Mouse (Mus musculus): ENCODE results near the gene Pla2g2c. TPM values are rescaled to one million over a fixed set of nuclear protein-coding genes. Genes with fewer than 3 reads are reported as not detected.

Pla2g2c gene
- polyA plus RNA-seq, 1 experiment, result not detected

- peaks cover 4% of the 10 kb centered on the region for H3K27me3 ChIP-seq (ENCODE audit: control insufficient read depth, insufficient read depth, insufficient read length)
- no peak overlapping the region for H3ac ChIP-seq (ENCODE audit: control insufficient read depth, insufficient read length)
- no peak overlapping the region for H3K4me2 ChIP-seq (ENCODE audit: low read depth)
- no peak for TF ChIP-seq MAX (IDR thresholded peaks at IDR 0.05; ENCODE audit: low read depth)
- no peak for TF ChIP-seq SRF (IDR thresholded peaks at IDR 0.05; ENCODE audit: control insufficient read depth, insufficient read length, low read depth)
- TF ChIP-seq MYOG (IDR thresholded peaks at IDR 0.05; ENCODE audit: control insufficient read depth in 1 of 3, insufficient read depth in 1 of 3, insufficient read length in 2 of 3, low read depth in 2 of 3), result no peak
- no peak for TF ChIP-seq POLR2A (IDR thresholded peaks at IDR 0.05; ENCODE audit: insufficient read length, low read depth)
- no peak for TF ChIP-seq USF1 (IDR thresholded peaks at IDR 0.05; ENCODE audit: low read depth)
- no peak for TF ChIP-seq TCF3 (IDR thresholded peaks at IDR 0.05; ENCODE audit: insufficient read length, low read depth)
- TF ChIP-seq CEBPB (IDR thresholded peaks at IDR 0.05; ENCODE audit: insufficient read depth, poor library complexity, severe bottlenecking), result no peak
- TF ChIP-seq MYOD1 (IDR thresholded peaks at IDR 0.05; ENCODE audit: control insufficient read depth in 1 of 3, insufficient read length in 2 of 3, low read depth in 2 of 3), result no peak
- TF ChIP-seq REST (IDR thresholded peaks at IDR 0.05; ENCODE audit: insufficient read depth, insufficient read length), result no peak
- TF ChIP-seq E2F4 (IDR thresholded peaks at IDR 0.05; ENCODE audit: insufficient read depth), result no peak
- no peaks in the 10 kb centered on the region for H3K36me3 ChIP-seq (ENCODE audit: control insufficient read depth, insufficient read depth)
- H3K4me3 ChIP-seq, result no peak overlapping the region
- H3K79me2 ChIP-seq (ENCODE audit: control insufficient read depth, insufficient read depth), result no peaks in the 10 kb centered on the region
Measured at GRCm38 (mm10) chr4:138752603-138753002, 28.0 kb downstream of the Pla2g2c start.

GRCm38 (mm10) chr4:138753608-138754007 lies 29.0 kb downstream of the Pla2g2c start:
- H3ac ChIP-seq (ENCODE audit: control insufficient read depth, insufficient read length), result no peak overlapping the region
- TF ChIP-seq MYOD1 (IDR thresholded peaks at IDR 0.05; ENCODE audit: control insufficient read depth in 1 of 3, insufficient read length in 2 of 3, low read depth in 2 of 3), result no peak
- TF ChIP-seq REST (IDR thresholded peaks at IDR 0.05; ENCODE audit: insufficient read depth, insufficient read length), result no peak
- TF ChIP-seq SRF (IDR thresholded peaks at IDR 0.05; ENCODE audit: control insufficient read depth, insufficient read length, low read depth), result no peak
- no peak for TF ChIP-seq TCF12 (IDR thresholded peaks at IDR 0.05; ENCODE audit: insufficient read depth, poor library complexity, severe bottlenecking)
- no peak for TF ChIP-seq CEBPB (IDR thresholded peaks at IDR 0.05; ENCODE audit: insufficient read depth, poor library complexity, severe bottlenecking)
- TF ChIP-seq MYOG (IDR thresholded peaks at IDR 0.05; ENCODE audit: control insufficient read depth in 1 of 3, insufficient read depth in 1 of 3, insufficient read length in 2 of 3, low read depth in 2 of 3), result no peak
- TF ChIP-seq MAX (IDR thresholded peaks at IDR 0.05; ENCODE audit: low read depth), result no peak
- no peak for TF ChIP-seq POLR2A (IDR thresholded peaks at IDR 0.05; ENCODE audit: insufficient read length, low read depth)
- no peak for TF ChIP-seq POLR2AphosphoS2 (IDR thresholded peaks at IDR 0.05; ENCODE audit: insufficient read length, low read depth)
- no peak for TF ChIP-seq TCF3 (IDR thresholded peaks at IDR 0.05; ENCODE audit: insufficient read length, low read depth)
- no peak for TF ChIP-seq USF1 (IDR thresholded peaks at IDR 0.05; ENCODE audit: low read depth)
- no peak for TF ChIP-seq E2F4 (IDR thresholded peaks at IDR 0.05; ENCODE audit: insufficient read depth)
- H3K4me3 ChIP-seq, result no peak overlapping the region
- peaks cover 4% of the 10 kb centered on the region for H3K27me3 ChIP-seq (ENCODE audit: control insufficient read depth, insufficient read depth, insufficient read length)
- H3K36me3 ChIP-seq (ENCODE audit: control insufficient read depth, insufficient read depth), result no peaks in the 10 kb centered on the region
- H3K79me2 ChIP-seq (ENCODE audit: control insufficient read depth, insufficient read depth), result no peaks in the 10 kb centered on the region
- no peak overlapping the region for H3K4me2 ChIP-seq (ENCODE audit: low read depth)

- Histone ChIP-seq H3ac (ENCODE audit: control insufficient read depth, insufficient read length) (no peak overlapping the region), H3K36me3 (ENCODE audit: control insufficient read depth, insufficient read depth) (no peaks in the 10 kb centered on the region), H3K27me3 (ENCODE audit: control insufficient read depth, insufficient read depth, insufficient read length) (peaks cover 4% of the 10 kb centered on the region), H3K4me2 (ENCODE audit: low read depth) (no peak overlapping the region), H3K79me2 (ENCODE audit: control insufficient read depth, insufficient read depth) (no peaks in the 10 kb centered on the region), H3K4me3 (no peak overlapping the region)
- TF ChIP-seq USF1 (IDR thresholded peaks at IDR 0.05; ENCODE audit: low read depth) (no peak), SRF (IDR thresholded peaks at IDR 0.05; ENCODE audit: control insufficient read depth, insufficient read length, low read depth) (no peak), MYOG (IDR thresholded peaks at IDR 0.05; ENCODE audit: control insufficient read depth in 1 of 3, insufficient read depth in 1 of 3, insufficient read length in 2 of 3, low read depth in 2 of 3) (no peak), CEBPB (IDR thresholded peaks at IDR 0.05; ENCODE audit: insufficient read depth, poor library complexity, severe bottlenecking) (no peak), MAX (IDR thresholded peaks at IDR 0.05; ENCODE audit: low read depth) (no peak), POLR2AphosphoS2 (IDR thresholded peaks at IDR 0.05; ENCODE audit: insufficient read length, low read depth) (no peak)
Measured at GRCm38 (mm10) chr4:138754432-138754831, 29.8 kb downstream of the Pla2g2c start.

GRCm38 (mm10) chr4:138755439-138755838 lies 30.8 kb downstream of the Pla2g2c start:
- Histone ChIP-seq H3ac (ENCODE audit: control insufficient read depth, insufficient read length) (no peak overlapping the region), H3K27me3 (ENCODE audit: control insufficient read depth, insufficient read depth, insufficient read length) (peaks cover 4% of the 10 kb centered on the region), H3K79me2 (ENCODE audit: control insufficient read depth, insufficient read depth) (no peaks in the 10 kb centered on the region), H3K36me3 (ENCODE audit: control insufficient read depth, insufficient read depth) (no peaks in the 10 kb centered on the region), H3K4me2 (ENCODE audit: low read depth) (no peak overlapping the region), H3K4me3 (no peak overlapping the region)
- no peak for TF ChIP-seq USF1 (IDR thresholded peaks at IDR 0.05; ENCODE audit: low read depth)
- TF ChIP-seq CEBPB (IDR thresholded peaks at IDR 0.05; ENCODE audit: insufficient read depth, poor library complexity, severe bottlenecking), result no peak
- TF ChIP-seq TCF12 (IDR thresholded peaks at IDR 0.05; ENCODE audit: insufficient read depth, poor library complexity, severe bottlenecking), result no peak
- no peak for TF ChIP-seq MYOD1 (IDR thresholded peaks at IDR 0.05; ENCODE audit: control insufficient read depth in 1 of 3, insufficient read length in 2 of 3, low read depth in 2 of 3)
- TF ChIP-seq POLR2A (IDR thresholded peaks at IDR 0.05; ENCODE audit: insufficient read length, low read depth), result no peak
- no peak for TF ChIP-seq REST (IDR thresholded peaks at IDR 0.05; ENCODE audit: insufficient read depth, insufficient read length)
- TF ChIP-seq MYOG (IDR thresholded peaks at IDR 0.05; ENCODE audit: control insufficient read depth in 1 of 3, insufficient read depth in 1 of 3, insufficient read length in 2 of 3, low read depth in 2 of 3), result no peak
- no peak for TF ChIP-seq SRF (IDR thresholded peaks at IDR 0.05; ENCODE audit: control insufficient read depth, insufficient read length, low read depth)
- no peak for TF ChIP-seq POLR2AphosphoS2 (IDR thresholded peaks at IDR 0.05; ENCODE audit: insufficient read length, low read depth)

- Histone ChIP-seq H3K4me2 (ENCODE audit: low read depth) (no peak overlapping the region), H3K4me3 (no peak overlapping the region), H3K36me3 (ENCODE audit: control insufficient read depth, insufficient read depth) (no peaks in the 10 kb centered on the region), H3K27me3 (ENCODE audit: control insufficient read depth, insufficient read depth, insufficient read length) (peaks cover 4% of the 10 kb centered on the region), H3ac (ENCODE audit: control insufficient read depth, insufficient read length) (no peak overlapping the region), H3K79me2 (ENCODE audit: control insufficient read depth, insufficient read depth) (no peaks in the 10 kb centered on the region)
- TF ChIP-seq E2F4 (IDR thresholded peaks at IDR 0.05; ENCODE audit: insufficient read depth), result no peak
- no peak for TF ChIP-seq CEBPB (IDR thresholded peaks at IDR 0.05; ENCODE audit: insufficient read depth, poor library complexity, severe bottlenecking)
- TF ChIP-seq TCF12 (IDR thresholded peaks at IDR 0.05; ENCODE audit: insufficient read depth, poor library complexity, severe bottlenecking), result no peak
- TF ChIP-seq POLR2AphosphoS2 (IDR thresholded peaks at IDR 0.05; ENCODE audit: insufficient read length, low read depth), result no peak
- TF ChIP-seq REST (IDR thresholded peaks at IDR 0.05; ENCODE audit: insufficient read depth, insufficient read length), result no peak
- no peak for TF ChIP-seq MYOG (IDR thresholded peaks at IDR 0.05; ENCODE audit: control insufficient read depth in 1 of 3, insufficient read depth in 1 of 3, insufficient read length in 2 of 3, low read depth in 2 of 3)
- TF ChIP-seq TCF3 (IDR thresholded peaks at IDR 0.05; ENCODE audit: insufficient read length, low read depth), result no peak
- no peak for TF ChIP-seq MYOD1 (IDR thresholded peaks at IDR 0.05; ENCODE audit: control insufficient read depth in 1 of 3, insufficient read length in 2 of 3, low read depth in 2 of 3)
- TF ChIP-seq SRF (IDR thresholded peaks at IDR 0.05; ENCODE audit: control insufficient read depth, insufficient read length, low read depth), result no peak
- no peak for TF ChIP-seq POLR2A (IDR thresholded peaks at IDR 0.05; ENCODE audit: insufficient read length, low read depth)
- TF ChIP-seq MAX (IDR thresholded peaks at IDR 0.05; ENCODE audit: low read depth), result no peak
- TF ChIP-seq USF1 (IDR thresholded peaks at IDR 0.05; ENCODE audit: low read depth), result no peak
Measured at GRCm38 (mm10) chr4:138755983-138756382, 31.4 kb downstream of the Pla2g2c start.
